Mouse (Mus musculus): ENCODE measurements around the gene Jmjd6. TPM values are rescaled to one million over a fixed set of nuclear protein-coding genes. Genes with fewer than 3 reads are reported as not detected.

The Jmjd6 gene
- polyA plus RNA-seq, 1 experiment from 2014 or later, result 89.0 TPM

DNA sequence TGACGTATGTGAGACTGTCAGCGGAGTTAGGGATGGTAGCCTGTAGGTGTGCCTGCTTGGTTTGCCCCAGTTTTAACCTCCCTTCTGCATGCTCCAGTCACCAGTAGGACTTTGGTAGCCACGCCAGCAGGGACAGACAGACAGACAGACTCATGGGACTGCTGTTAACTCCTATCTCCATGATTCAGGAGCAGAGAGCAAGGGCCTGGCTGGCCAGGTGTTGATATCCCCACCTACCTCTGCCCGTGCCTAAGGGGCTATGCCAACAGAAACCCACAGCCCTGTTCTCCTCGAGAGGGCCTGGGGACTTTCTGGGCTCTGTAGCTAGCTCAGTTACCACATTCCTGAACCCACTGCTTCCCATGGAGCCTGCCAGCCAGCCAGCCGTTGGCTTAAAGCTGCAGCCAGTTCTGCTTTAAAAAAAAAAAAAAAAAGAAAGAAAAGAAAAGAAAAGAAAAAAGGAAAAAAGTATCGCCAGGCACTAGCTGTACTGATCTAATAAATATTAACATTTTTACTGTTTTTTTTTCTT lies 28.3 kb downstream of the Jmjd6 start:
- 0 out of 2 replicates have a peak overlapping the region, but pooled peaks have one; percentile 56 for H3K9ac ChIP-seq (ENCODE audit: low read depth, low read length)
- WGBS (ENCODE audit: insufficient replicate concordance), result 30% methylated on average over 7 of the region's 7 CpGs
- no peak overlapping the region for H3K4me3 ChIP-seq (ENCODE audit: low read depth, low read length)
- no peaks in the 10 kb centered on the region for H3K9me3 ChIP-seq (replicated peaks; ENCODE audit: control insufficient read depth, low read length)
- peak overlapping the region; percentile 77 for H3K27ac ChIP-seq (ENCODE audit: low read depth, low read length)
- H3K4me2 ChIP-seq, result peak overlapping the region; percentile 35; the same call in 1 of the 2 replicates
- H3K27me3 ChIP-seq (ENCODE audit: control insufficient read depth, insufficient read depth, low read length), result no peaks in the 10 kb centered on the region
- peaks cover 52% of the 10 kb centered on the region for H3K4me1 ChIP-seq (ENCODE audit: control insufficient read depth, insufficient read depth, low read length)
- ATAC-seq (replicated peaks; ENCODE audit: insufficient number of reproducible peaks, low FRiP score, low TSS enrichment), result no peak
- no peaks in the 10 kb centered on the region for H3K36me3 ChIP-seq (ENCODE audit: control insufficient read depth, insufficient read depth, low read length)

DNA sequence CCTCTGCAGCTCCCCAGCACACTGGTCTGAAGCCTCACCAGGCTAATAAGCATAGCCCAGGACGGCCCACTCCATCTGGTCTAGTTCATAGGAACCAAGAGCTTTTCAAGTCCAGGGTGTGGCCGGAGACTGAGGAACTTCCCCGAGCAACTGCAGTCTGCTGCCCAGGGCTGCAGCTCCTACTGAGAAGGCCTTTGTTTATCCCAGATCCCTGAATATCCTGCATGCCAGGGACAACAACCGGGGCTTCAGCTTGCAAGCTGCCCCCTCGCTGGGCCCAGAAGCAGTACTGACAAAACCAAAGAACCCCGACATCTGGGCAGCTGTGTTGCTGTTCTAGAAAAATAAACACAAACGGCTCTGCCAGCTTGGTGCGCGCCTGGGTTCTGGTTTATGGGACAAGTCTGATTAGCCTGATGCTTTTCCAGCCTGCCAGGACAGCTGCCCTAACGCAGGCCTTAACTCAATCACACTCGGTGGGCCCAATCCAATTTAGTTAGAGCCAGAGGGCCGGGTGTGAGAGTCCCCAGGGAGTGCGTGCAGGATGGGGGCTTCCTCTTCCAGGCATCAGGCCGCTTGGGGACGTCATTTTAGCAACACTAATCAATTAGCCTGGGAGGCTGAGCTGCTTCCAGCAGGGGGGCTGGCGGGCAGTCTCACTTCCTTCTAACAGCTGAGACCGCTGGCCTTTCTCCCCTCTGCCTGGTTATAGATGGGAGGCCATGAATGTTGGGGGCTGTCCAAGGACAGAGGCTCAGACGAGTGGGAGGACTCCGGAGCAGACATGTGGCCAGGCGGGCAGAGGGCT lies 29.0 kb downstream of the Jmjd6 start:
- Histone ChIP-seq H3K4me3 (ENCODE audit: low read depth, low read length) (no peak overlapping the region), H3K9me3 (replicated peaks; ENCODE audit: control insufficient read depth, low read length) (no peaks in the 10 kb centered on the region), H3K4me2 (peak overlapping the region; percentile 35; the same call in 1 of the 2 replicates), H3K9ac (ENCODE audit: low read depth, low read length) (peak overlapping the region; percentile 56; the same call in 1 of the 2 replicates), H3K36me3 (ENCODE audit: control insufficient read depth, insufficient read depth, low read length) (no peaks in the 10 kb centered on the region), H3K27ac (ENCODE audit: low read depth, low read length) (peak overlapping the region; percentile 77), H3K27me3 (ENCODE audit: control insufficient read depth, insufficient read depth, low read length) (no peaks in the 10 kb centered on the region), H3K4me1 (ENCODE audit: control insufficient read depth, insufficient read depth, low read length) (peaks cover 52% of the 10 kb centered on the region)
- ATAC-seq (replicated peaks; ENCODE audit: insufficient number of reproducible peaks, low FRiP score, low TSS enrichment), result no peak
- WGBS (ENCODE audit: insufficient replicate concordance), result 16% methylated on average over 20 of the region's 20 CpGs

- 77% methylated on average over 13 of the region's 13 CpGs for WGBS (ENCODE audit: insufficient replicate concordance)
- Histone ChIP-seq H3K4me3 (ENCODE audit: low read depth, low read length) (no peak overlapping the region), H3K9me3 (replicated peaks; ENCODE audit: control insufficient read depth, low read length) (no peaks in the 10 kb centered on the region), H3K27me3 (ENCODE audit: control insufficient read depth, insufficient read depth, low read length) (no peaks in the 10 kb centered on the region), H3K36me3 (ENCODE audit: control insufficient read depth, insufficient read depth, low read length) (no peaks in the 10 kb centered on the region), H3K9ac (ENCODE audit: low read depth, low read length) (no peak overlapping the region), H3K4me2 (no peak overlapping the region), H3K4me1 (ENCODE audit: control insufficient read depth, insufficient read depth, low read length) (peaks cover 46% of the 10 kb centered on the region), H3K27ac (ENCODE audit: low read depth, low read length) (peak overlapping the region; percentile 77)
- ATAC-seq (replicated peaks; ENCODE audit: insufficient number of reproducible peaks, low FRiP score, low TSS enrichment), result no peak
Measured at GRCm38 (mm10) chr11:116813610-116814009, 29.6 kb downstream of the Jmjd6 start.

GRCm38 (mm10) chr11:116812793-116813529 lies 30.3 kb downstream of the Jmjd6 start:
- H3K27me3 ChIP-seq (ENCODE audit: control insufficient read depth, insufficient read depth, low read length), result no peaks in the 10 kb centered on the region
- H3K4me3 ChIP-seq (ENCODE audit: low read depth, low read length), result no peak overlapping the region
- no peak overlapping the region for H3K9ac ChIP-seq (ENCODE audit: low read depth, low read length)
- H3K4me2 ChIP-seq, result peak overlapping the region; percentile 31; the same call in 1 of the 2 replicates
- H3K36me3 ChIP-seq (ENCODE audit: control insufficient read depth, insufficient read depth, low read length), result no peaks in the 10 kb centered on the region
- ATAC-seq (replicated peaks; ENCODE audit: insufficient number of reproducible peaks, low FRiP score, low TSS enrichment), result no peak; the same call in 1 of the 2 replicates
- H3K27ac ChIP-seq (ENCODE audit: low read depth, low read length), result peak overlapping the region; percentile 77; the same call in 1 of the 2 replicates
- 44% methylated on average over 21 of the region's 21 CpGs for WGBS (ENCODE audit: insufficient replicate concordance)
- peaks cover 46% of the 10 kb centered on the region for H3K4me1 ChIP-seq (ENCODE audit: control insufficient read depth, insufficient read depth, low read length)
- no peaks in the 10 kb centered on the region for H3K9me3 ChIP-seq (replicated peaks; ENCODE audit: control insufficient read depth, low read length)

DNA sequence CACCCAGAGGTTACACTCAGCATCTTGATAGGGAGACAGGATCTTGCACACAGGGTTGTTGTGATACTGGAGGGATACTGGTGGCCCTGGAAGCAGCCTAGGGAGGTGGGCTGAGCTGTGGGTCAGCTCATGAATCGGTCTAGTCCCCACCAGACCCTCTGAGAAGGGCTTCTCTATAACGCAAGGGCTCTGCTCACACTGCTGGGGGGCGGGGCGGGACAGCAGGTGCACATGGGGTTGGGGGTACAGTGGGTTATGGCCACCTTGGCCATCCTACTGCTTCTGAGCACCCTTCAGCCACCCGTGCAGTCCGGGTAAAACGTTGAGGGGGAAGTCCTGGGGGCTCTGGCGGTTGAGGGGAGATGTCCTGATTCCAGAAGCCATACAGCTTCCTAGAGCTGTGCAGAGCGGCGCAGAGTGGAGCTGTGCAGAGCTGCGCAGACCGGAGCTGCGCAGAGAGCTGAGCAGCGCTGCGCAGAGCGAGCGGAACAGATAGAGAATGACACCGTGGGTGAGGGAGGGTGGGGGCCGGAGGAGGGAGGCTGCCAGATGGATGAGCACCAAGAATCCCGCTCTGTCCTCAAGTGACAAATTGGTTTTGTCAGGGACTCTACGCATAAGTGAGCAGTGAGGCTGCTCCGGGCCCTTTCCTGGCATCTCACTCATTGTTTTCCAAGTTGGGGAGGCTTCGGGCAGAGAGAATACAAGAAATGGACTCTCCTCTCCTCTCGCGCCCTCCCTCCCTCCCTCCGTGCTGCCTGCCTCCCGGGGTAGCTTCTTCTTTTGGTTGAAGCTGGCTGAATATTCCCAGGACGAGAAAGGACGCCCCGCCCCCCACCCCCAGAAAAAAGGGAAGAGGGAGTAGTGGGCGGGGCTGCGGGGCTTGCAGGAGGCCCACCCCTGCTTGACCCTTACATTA lies 32.0 kb downstream of the Jmjd6 start:
- Histone ChIP-seq H3K4me2 (peak overlapping the region; percentile 77), H3K27ac (ENCODE audit: low read depth, low read length) (peak overlapping the region; percentile 50; the same call in 1 of the 2 replicates), H3K4me1 (ENCODE audit: control insufficient read depth, insufficient read depth, low read length) (peaks cover 43% of the 10 kb centered on the region), H3K9me3 (replicated peaks; ENCODE audit: control insufficient read depth, low read length) (no peaks in the 10 kb centered on the region), H3K9ac (ENCODE audit: low read depth, low read length) (peak overlapping the region; percentile 65), H3K36me3 (ENCODE audit: control insufficient read depth, insufficient read depth, low read length) (no peaks in the 10 kb centered on the region), H3K4me3 (ENCODE audit: low read depth, low read length) (peak overlapping the region; percentile 44), H3K27me3 (ENCODE audit: control insufficient read depth, insufficient read depth, low read length) (no peaks in the 10 kb centered on the region)
- 11% methylated on average over 28 of the region's 32 CpGs for WGBS (ENCODE audit: insufficient replicate concordance)
- ATAC-seq (replicated peaks; ENCODE audit: insufficient number of reproducible peaks, low FRiP score, low TSS enrichment), result peak; percentile 71

DNA sequence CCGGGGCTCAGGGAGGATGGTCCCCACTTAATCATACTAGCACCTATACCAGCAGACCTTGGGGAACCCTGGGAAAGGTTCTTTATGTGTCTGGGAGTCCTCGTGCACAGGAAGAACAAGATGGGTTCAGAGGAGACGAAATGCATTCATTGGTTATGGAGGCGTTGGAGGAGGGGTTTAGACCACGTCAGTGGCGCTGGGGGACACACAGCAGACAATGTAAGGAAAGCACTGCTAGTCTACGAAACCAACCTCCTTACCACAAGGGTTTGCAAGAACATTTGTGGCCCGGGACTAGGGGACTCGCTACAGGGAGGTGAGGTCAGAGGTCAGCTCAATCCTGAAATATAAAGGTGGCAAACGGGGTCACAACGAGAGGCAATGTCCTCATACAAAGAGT lies 32.7 kb downstream of the Jmjd6 start:
- Histone ChIP-seq H3K36me3 (ENCODE audit: control insufficient read depth, insufficient read depth, low read length) (no peaks in the 10 kb centered on the region), H3K4me2 (no peak overlapping the region), H3K4me1 (ENCODE audit: control insufficient read depth, insufficient read depth, low read length) (peaks cover 43% of the 10 kb centered on the region), H3K9ac (ENCODE audit: low read depth, low read length) (no peak overlapping the region), H3K4me3 (ENCODE audit: low read depth, low read length) (no peak overlapping the region), H3K27ac (ENCODE audit: low read depth, low read length) (no peak overlapping the region), H3K27me3 (ENCODE audit: control insufficient read depth, insufficient read depth, low read length) (no peaks in the 10 kb centered on the region), H3K9me3 (replicated peaks; ENCODE audit: control insufficient read depth, low read length) (no peaks in the 10 kb centered on the region)
- no peak for ATAC-seq (replicated peaks; ENCODE audit: insufficient number of reproducible peaks, low FRiP score, low TSS enrichment)
- WGBS (ENCODE audit: insufficient replicate concordance), result 72% methylated on average over 11 of the region's 11 CpGs

DNA sequence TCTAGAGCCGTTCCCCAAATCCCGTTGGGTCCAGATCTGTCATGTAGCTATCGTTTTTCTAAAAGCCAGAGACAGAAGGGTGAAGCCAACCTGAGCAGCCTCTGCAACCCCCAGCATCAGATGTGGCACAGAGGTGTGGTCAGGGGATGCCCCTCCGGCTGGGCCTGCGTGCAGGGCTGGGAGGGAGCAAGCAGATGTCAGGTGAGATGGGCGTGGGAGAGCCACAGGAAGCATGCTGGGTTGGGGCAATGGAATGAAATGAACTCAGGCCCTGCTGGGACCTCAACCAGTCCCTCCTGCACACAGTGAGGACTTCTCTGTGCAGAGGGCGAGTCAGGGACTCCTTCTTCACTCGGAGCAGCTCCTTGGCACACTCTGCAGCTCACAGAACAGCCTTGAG lies 33.7 kb downstream of the Jmjd6 start:
- Histone ChIP-seq H3K4me3 (ENCODE audit: low read depth, low read length) (no peak overlapping the region), H3K9me3 (replicated peaks; ENCODE audit: control insufficient read depth, low read length) (no peaks in the 10 kb centered on the region), H3K27me3 (ENCODE audit: control insufficient read depth, insufficient read depth, low read length) (no peaks in the 10 kb centered on the region), H3K4me2 (no peak overlapping the region), H3K9ac (ENCODE audit: low read depth, low read length) (no peak overlapping the region), H3K27ac (ENCODE audit: low read depth, low read length) (no peak overlapping the region), H3K36me3 (ENCODE audit: control insufficient read depth, insufficient read depth, low read length) (no peaks in the 10 kb centered on the region), H3K4me1 (ENCODE audit: control insufficient read depth, insufficient read depth, low read length) (peaks cover 33% of the 10 kb centered on the region)
- ATAC-seq (replicated peaks; ENCODE audit: insufficient number of reproducible peaks, low FRiP score, low TSS enrichment), result no peak
- WGBS (ENCODE audit: insufficient replicate concordance), result 77% methylated on average over 8 of the region's 8 CpGs
